Mouse (Mus musculus): ENCODE measurements around the gene Pds5b.
"Not testable (repeated sequence)": the region's sequence is repeated elsewhere in the genome, so short reads cannot be mapped to it uniquely, and the experiment has no call there.

Pds5b gene

GRCm38 (mm10) chr5:150829499-150829898, 156.0 kb downstream of the Pds5b start:
- no peak for DNase-seq

GRCm38 (mm10) chr5:150830718-150831117, 157.2 kb downstream of the Pds5b start:
- no peak for DNase-seq

- DNase-seq = no peak
Measured at GRCm38 (mm10) chr5:150836782-150837181, 163.2 kb downstream of the Pds5b start.

GRCm38 (mm10) chr5:150839688-150840541, 166.4 kb downstream of the Pds5b start:
- no peak for DNase-seq

- DNase-seq = no peak
Measured at GRCm38 (mm10) chr5:150840596-150840995, 167.1 kb downstream of the Pds5b start.

- no peak for DNase-seq
Measured at GRCm38 (mm10) chr5:150845961-150846360, 172.4 kb downstream of the Pds5b start.

GRCm38 (mm10) chr5:150850821-150851220, 177.3 kb downstream of the Pds5b start:
- no peak for DNase-seq

GRCm38 (mm10) chr5:150852097-150852496, 178.6 kb downstream of the Pds5b start:
- not testable (repeated sequence) for DNase-seq

- DNase-seq = no peak
Measured at GRCm38 (mm10) chr5:150854506-150854905, 181.0 kb downstream of the Pds5b start.

GRCm38 (mm10) chr5:150859642-150860194, 186.2 kb downstream of the Pds5b start:
- no peak for DNase-seq

Data from thymus, postnatal 36 days (tissue).